Comparison of ENCODE assay signal across 17 mouse cellular contexts in genomic region chr16:96249635-96250034, GRCm38 (mm10). TPM values are rescaled to one million over a fixed set of nuclear protein-coding genes. Genes with fewer than 3 reads are reported as not detected.
DNase-seq lines count a peak whose midpoint lies in the region; ATAC-seq lines count a peak whose summit lies in the region.
"Had no signal": no experiment of that assay in that cellular context is flagged by ENCODE, and none has a peak within 500 bp of the region (broad histone marks: within the 10 kb centered on the region; RNA-seq: fewer than 3 reads in every experiment).

No protein-coding gene starts in this region.

- H3K27ac ChIP-seq in forebrain, embryonic 13.5 days, result no peak overlapping the region
- H3K27ac ChIP-seq in forebrain, embryonic 11.5 days (ENCODE audit: low read depth, low read length), result no peak overlapping the region
- no peak overlapping the region for H3K27ac ChIP-seq in neural tube, embryonic 14.5 days (ENCODE audit: low read depth, low read length)
- H3K27ac ChIP-seq: gastrocnemius, adult 2 months; liver, embryonic 13.5 days; neural tube, embryonic 13.5 days had no signal

- H3K9ac ChIP-seq in forebrain, embryonic 13.5 days, result no peak overlapping the region
- H3K9ac ChIP-seq in forebrain, embryonic 11.5 days (ENCODE audit: low read length), result no peak overlapping the region
- H3K9ac ChIP-seq in neural tube, embryonic 14.5 days (replicated peaks; ENCODE audit: low read depth, low read length), result no peak overlapping the region
- H3K9ac ChIP-seq: liver, embryonic 13.5 days; neural tube, embryonic 13.5 days had no signal

- no peak for DNase-seq in forebrain, embryonic 11.5 days (ENCODE audit: low spot score)
- DNase-seq in neural tube, embryonic 10.5 days (ENCODE audit: extremely low spot score, low spot score), result no peak
- DNase-seq in layer of hippocampus, adult 8-10 months (ENCODE audit: low spot score in 2 of 2), result peak; percentile 81 to 83
- DNase-seq in kidney, postnatal 4 days, result no peak
- no peak for DNase-seq in natural killer cell, adult 2 months (ENCODE audit: low spot score in 2 of 2)
- DNase-seq: adrenal gland, postnatal 14 days; gastrocnemius, adult 2 months; kidney, postnatal 25 days; liver, embryonic 13.5 days; thymus, postnatal 4 days had no signal

- 72% methylated on average over 7 of the region's 7 CpGs for WGBS in forebrain, embryonic 13.5 days
- 86% methylated on average over 7 of the region's 7 CpGs for WGBS in forebrain, embryonic 11.5 days
- 76% methylated on average over 7 of the region's 7 CpGs for WGBS in neural tube, embryonic 14.5 days

- H3K36me3 ChIP-seq in forebrain, embryonic 13.5 days (ENCODE audit: poor library complexity, severe bottlenecking), result no peaks in the 10 kb centered on the region
- no peaks in the 10 kb centered on the region for H3K36me3 ChIP-seq in forebrain, embryonic 11.5 days (ENCODE audit: control insufficient read depth, insufficient read depth, low read length)
- H3K36me3 ChIP-seq in neural tube, embryonic 14.5 days (ENCODE audit: control insufficient read depth, insufficient read depth, low read length), result no peaks in the 10 kb centered on the region
- H3K36me3 ChIP-seq: liver, embryonic 13.5 days; neural tube, embryonic 13.5 days had no signal

- H3K27me3 ChIP-seq in forebrain, embryonic 13.5 days, result no peaks in the 10 kb centered on the region
- H3K27me3 ChIP-seq in forebrain, embryonic 11.5 days (ENCODE audit: control insufficient read depth, insufficient read depth, low read length), result no peaks in the 10 kb centered on the region
- H3K27me3 ChIP-seq in neural tube, embryonic 14.5 days (ENCODE audit: control insufficient read depth, insufficient read depth, low read length), result no peaks in the 10 kb centered on the region
- H3K27me3 ChIP-seq: liver, embryonic 13.5 days; neural tube, embryonic 13.5 days had no signal

- no peak overlapping the region for H3K4me3 ChIP-seq in forebrain, embryonic 13.5 days
- H3K4me3 ChIP-seq in forebrain, embryonic 11.5 days (ENCODE audit: low read depth, low read length), result no peak overlapping the region
- no peak overlapping the region for H3K4me3 ChIP-seq in neural tube, embryonic 14.5 days (ENCODE audit: low read depth, low read length)
- H3K4me3 ChIP-seq: gastrocnemius, adult 2 months; liver, embryonic 13.5 days; neural tube, embryonic 13.5 days had no signal

- H3K4me1 ChIP-seq in forebrain, embryonic 13.5 days, result peaks cover 3% of the 10 kb centered on the region; the same call in 1 of the 2 replicates
- no peaks in the 10 kb centered on the region for H3K4me1 ChIP-seq in forebrain, embryonic 11.5 days (replicated peaks; ENCODE audit: control insufficient read depth, insufficient read depth, low read length)
- no peaks in the 10 kb centered on the region for H3K4me1 ChIP-seq in neural tube, embryonic 14.5 days (ENCODE audit: control insufficient read depth, insufficient read depth, low read length)
- H3K4me1 ChIP-seq: liver, embryonic 13.5 days; neural tube, embryonic 13.5 days had no signal

- H3K9me3 ChIP-seq in forebrain, embryonic 13.5 days (replicated peaks), result no peaks in the 10 kb centered on the region
- H3K9me3 ChIP-seq in forebrain, embryonic 11.5 days (ENCODE audit: control insufficient read depth, low read length), result no peaks in the 10 kb centered on the region
- no peaks in the 10 kb centered on the region for H3K9me3 ChIP-seq in neural tube, embryonic 14.5 days (ENCODE audit: control insufficient read depth, low read length)
- H3K9me3 ChIP-seq: liver, embryonic 13.5 days had no signal

- ATAC-seq in forebrain, embryonic 13.5 days, result peak; percentile 94
- no peak for ATAC-seq in forebrain, embryonic 11.5 days (replicated peaks; ENCODE audit: low FRiP score)
- ATAC-seq in neural tube, embryonic 14.5 days (ENCODE audit: low read depth), result peak; percentile 60; the same call in 1 of the 2 replicates
- ATAC-seq in CD4-positive, CD25-positive, alpha-beta regulatory T cell, adult 4 months, result no peak

- H3K4me2 ChIP-seq in forebrain, embryonic 13.5 days, result no peak overlapping the region
- no peak overlapping the region for H3K4me2 ChIP-seq in forebrain, embryonic 11.5 days (ENCODE audit: low read depth, low read length, severe bottlenecking)
- H3K4me2 ChIP-seq in neural tube, embryonic 14.5 days (ENCODE audit: low read depth, low read length), result no peak overlapping the region
- H3K4me2 ChIP-seq: liver, embryonic 13.5 days; neural tube, embryonic 13.5 days had no signal

RNA-seq across cellular contexts. Expression of gene B3galt5, which starts 14.0 kb away (rescaled TPM):
- polyA plus RNA-seq in forebrain, embryonic 13.5 days (2015; fragmentation: Nextera tagmentation; extraction: Ambion mirVana), result 0.40 and 0.71 TPM in 2 replicates
- 0.19 and 0.41 TPM in 2 replicates for polyA plus RNA-seq in forebrain, embryonic 11.5 days (2014; fragmentation: Nextera tagmentation; extraction: Ambion mirVana)
- polyA plus RNA-seq in neural tube, embryonic 14.5 days (2014; fragmentation: Nextera tagmentation; extraction: Ambion mirVana), result 5.7 and 7.6 TPM in 2 replicates
- 10 to 100 TPM; 55.0 to 58.0 (median 56.9) TPM for total RNA-seq in layer of hippocampus, adult 8-10 months (2022)
- polyA plus RNA-seq in CD4-positive, CD25-positive, alpha-beta regulatory T cell, adult 4 months (2017; shearing (Covaris generic)), result 1 to 10 TPM; 2.1 to 2.7 TPM
- total RNA-seq: adrenal gland, postnatal 14 days; gastrocnemius, adult 2 months; MEL had no signal

RNA-seq across cellular contexts. Expression of gene Sh3bgr, which starts 49.4 kb away (rescaled TPM):
- polyA plus RNA-seq in forebrain, embryonic 13.5 days (2015; fragmentation: Nextera tagmentation; extraction: Ambion mirVana), result 0.86 and 1.3 TPM in 2 replicates
- polyA plus RNA-seq in forebrain, embryonic 11.5 days (2014; fragmentation: Nextera tagmentation; extraction: Ambion mirVana), result 0.76 and 1.3 TPM in 2 replicates
- polyA plus RNA-seq in neural tube, embryonic 14.5 days (2014; fragmentation: Nextera tagmentation; extraction: Ambion mirVana), result 1.4 and 1.8 TPM in 2 replicates
- total RNA-seq in layer of hippocampus, adult 8-10 months (2022), result 1 to 10 TPM; 1.8 to 2.4 (median 2.2) TPM
- polyA plus RNA-seq in CD4-positive, CD25-positive, alpha-beta regulatory T cell, adult 4 months (2017; shearing (Covaris generic)), result not detected
- total RNA-seq: hematopoietic stem cell, adult 5-6 weeks; megakaryocyte progenitor cell, adult 5-6 weeks had no signal

RNA-seq across cellular contexts. Expression of gene Lca5l, which starts 57.6 kb away (rescaled TPM):
- polyA plus RNA-seq in forebrain, embryonic 13.5 days (2015; fragmentation: Nextera tagmentation; extraction: Ambion mirVana), result 1.1 and 1.3 TPM in 2 replicates
- polyA plus RNA-seq in forebrain, embryonic 11.5 days (2014; fragmentation: Nextera tagmentation; extraction: Ambion mirVana), result 1.2 TPM in 2 replicates
- 2.0 and 2.1 TPM in 2 replicates for polyA plus RNA-seq in neural tube, embryonic 14.5 days (2014; fragmentation: Nextera tagmentation; extraction: Ambion mirVana)
- total RNA-seq in layer of hippocampus, adult 8-10 months (2022), result 1 to 10 TPM; 1.8 to 3.0 (median 2.5) TPM
- polyA plus RNA-seq in CD4-positive, CD25-positive, alpha-beta regulatory T cell, adult 4 months (2017; shearing (Covaris generic)), result not detected

Comparison
In these comparisons a context has a peak if more than half of its experiments do, and no peak if none do; other contexts are left out.
1. ATAC-seq: peak in forebrain, embryonic 13.5 days (single experiment) and neural tube, embryonic 14.5 days (single experiment); none in forebrain, embryonic 11.5 days (single experiment) and CD4-positive, CD25-positive, alpha-beta regulatory T cell, adult 4 months (single experiment).
2. DNase-seq: peak in layer of hippocampus, adult 8-10 months (2 of 2); none in forebrain, embryonic 11.5 days (single experiment), neural tube, embryonic 10.5 days (single experiment), kidney, postnatal 4 days (0 of 2) and natural killer cell, adult 2 months (0 of 2).